Mouse (Mus musculus): ENCODE measurements around the gene Xpr1.

The Xpr1 gene

DNA sequence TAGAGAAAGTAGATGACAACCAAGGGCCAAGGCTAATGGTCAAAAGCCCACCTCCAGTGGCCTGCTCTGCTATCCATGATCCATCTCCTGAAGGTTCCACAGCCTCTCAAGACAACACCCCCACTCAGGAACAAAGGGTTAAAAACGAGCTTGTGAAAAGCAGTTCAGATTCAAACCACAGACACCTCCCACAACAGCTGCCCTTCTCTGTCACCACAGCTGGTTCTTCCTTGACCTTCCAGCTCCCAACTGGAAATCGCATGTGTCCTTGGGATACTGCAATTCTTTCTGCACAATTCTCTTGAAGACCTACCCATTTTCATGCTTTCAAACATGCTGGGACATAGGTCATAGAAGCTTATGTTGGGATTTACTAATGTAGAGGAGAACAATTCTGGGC is 73.2 kb downstream of the Xpr1 start:
- H3K9me3 ChIP-seq (ENCODE audit: low read length) = no peaks in the 10 kb centered on the region
- TF ChIP-seq NANOG (IDR thresholded peaks at IDR 0.05; ENCODE audit: borderline replicate concordance, low read length) = no peak
- no peak for TF ChIP-seq CTCF (conservative IDR thresholded peaks at IDR 0.05; ENCODE audit: low read length)
- TF ChIP-seq POU5F1 (IDR thresholded peaks at IDR 0.05; ENCODE audit: borderline replicate concordance, low read length) = no peak

DNA sequence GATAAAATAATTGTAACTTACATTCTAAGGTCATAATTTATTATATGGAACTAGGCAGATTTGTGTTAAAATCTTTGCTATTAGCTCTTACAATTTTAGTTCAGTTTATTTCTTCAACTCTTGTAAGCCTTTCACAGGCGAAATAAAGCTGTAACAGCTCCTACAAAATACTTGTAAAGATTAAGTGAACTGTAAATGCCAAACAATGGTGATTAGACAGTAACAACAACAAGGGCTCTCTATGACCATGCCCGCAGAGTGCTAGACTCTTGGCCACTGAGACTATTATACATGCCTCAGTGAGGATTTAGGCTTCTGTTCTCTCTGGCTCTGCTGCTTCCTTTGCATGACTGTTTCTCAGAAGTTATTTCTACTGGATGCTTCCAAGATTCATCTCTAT is 77.6 kb downstream of the Xpr1 start:
- H3K4me1 ChIP-seq (replicated peaks; ENCODE audit: low read depth, low read length) = no peaks in the 10 kb centered on the region
- no peaks in the 10 kb centered on the region for H3K27me3 ChIP-seq (ENCODE audit: insufficient read depth, low read length)
- H3K9me3 ChIP-seq (ENCODE audit: low read length) = no peaks in the 10 kb centered on the region
- no peaks in the 10 kb centered on the region for H3K36me3 ChIP-seq (ENCODE audit: insufficient read depth, low read length)
- H3K4me3 ChIP-seq (replicated peaks; ENCODE audit: low read length) = no peak overlapping the region
- TF ChIP-seq NANOG (IDR thresholded peaks at IDR 0.05; ENCODE audit: borderline replicate concordance, low read length) (no peak), CTCF (conservative IDR thresholded peaks at IDR 0.05; ENCODE audit: low read length) (no peak)

More for the DNA sequence above, 73.2 kb downstream of the Xpr1 start:
- H3K27me3 ChIP-seq (ENCODE audit: insufficient read depth, low read length) = no peaks in the 10 kb centered on the region
- no peak overlapping the region for H3K4me3 ChIP-seq (replicated peaks; ENCODE audit: low read length)
- H3K36me3 ChIP-seq (ENCODE audit: insufficient read depth, low read length) = no peaks in the 10 kb centered on the region
- H3K4me1 ChIP-seq (replicated peaks; ENCODE audit: low read depth, low read length) = 0 out of 2 replicates have a peak, but pooled peaks cover 3% of the 10 kb centered on the region

DNA sequence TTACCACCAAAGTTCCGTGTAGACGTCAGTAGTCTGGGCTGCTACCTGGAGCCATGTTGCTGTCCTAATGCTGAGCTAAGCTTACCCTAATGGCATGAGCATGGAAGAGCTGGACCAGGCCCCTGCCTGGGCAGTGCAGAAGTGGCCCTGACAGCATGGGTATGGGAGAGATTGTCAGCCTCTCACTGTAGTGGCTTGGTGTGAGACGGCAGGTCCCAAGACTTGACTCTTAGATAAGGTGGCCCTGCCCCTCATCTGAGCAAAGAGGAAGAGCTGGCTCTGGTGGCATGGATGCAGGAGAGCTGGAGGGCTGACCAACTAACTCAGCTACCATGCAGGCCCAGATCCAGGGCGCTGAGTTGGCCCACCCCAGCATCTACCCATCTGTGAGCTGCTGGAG is 79.9 kb downstream of the Xpr1 start:
- Histone ChIP-seq H3K36me3 (ENCODE audit: insufficient read depth, low read length) (no peaks in the 10 kb centered on the region), H3K27me3 (ENCODE audit: insufficient read depth, low read length) (no peaks in the 10 kb centered on the region), H3K4me3 (replicated peaks; ENCODE audit: low read length) (no peak overlapping the region), H3K4me1 (replicated peaks; ENCODE audit: low read depth, low read length) (no peaks in the 10 kb centered on the region), H3K9me3 (ENCODE audit: low read length) (no peaks in the 10 kb centered on the region)
- TF ChIP-seq NANOG (IDR thresholded peaks at IDR 0.05; ENCODE audit: borderline replicate concordance, low read length) (no peak), POU5F1 (IDR thresholded peaks at IDR 0.05; ENCODE audit: borderline replicate concordance, low read length) (no peak), CTCF (conservative IDR thresholded peaks at IDR 0.05; ENCODE audit: low read length) (no peak)

- no peak for TF ChIP-seq POU5F1 (IDR thresholded peaks at IDR 0.05; ENCODE audit: borderline replicate concordance, low read length)
- TF ChIP-seq CTCF (conservative IDR thresholded peaks at IDR 0.05; ENCODE audit: low read length) = no peak
- no peak for TF ChIP-seq NANOG (IDR thresholded peaks at IDR 0.05; ENCODE audit: borderline replicate concordance, low read length)
- no peak overlapping the region for H3K4me3 ChIP-seq (replicated peaks; ENCODE audit: low read length)
- no peaks in the 10 kb centered on the region for H3K9me3 ChIP-seq (ENCODE audit: low read length)
- no peaks in the 10 kb centered on the region for H3K36me3 ChIP-seq (ENCODE audit: insufficient read depth, low read length)
- no peaks in the 10 kb centered on the region for H3K4me1 ChIP-seq (replicated peaks; ENCODE audit: low read depth, low read length)
- no peaks in the 10 kb centered on the region for H3K27me3 ChIP-seq (ENCODE audit: insufficient read depth, low read length)
Measured at GRCm38 (mm10) chr1:155335963-155336362, 81.3 kb downstream of the Xpr1 start.

GRCm38 (mm10) chr1:155322183-155322582 is 95.0 kb downstream of the Xpr1 start:
- Histone ChIP-seq H3K9me3 (ENCODE audit: low read length) (no peaks in the 10 kb centered on the region), H3K4me3 (replicated peaks; ENCODE audit: low read length) (no peak overlapping the region), H3K36me3 (ENCODE audit: insufficient read depth, low read length) (no peaks in the 10 kb centered on the region), H3K27me3 (ENCODE audit: insufficient read depth, low read length) (no peaks in the 10 kb centered on the region), H3K4me1 (replicated peaks; ENCODE audit: low read depth, low read length) (no peaks in the 10 kb centered on the region)
- no peak for TF ChIP-seq CTCF (conservative IDR thresholded peaks at IDR 0.05; ENCODE audit: low read length)
- no peak for TF ChIP-seq POU5F1 (IDR thresholded peaks at IDR 0.05; ENCODE audit: borderline replicate concordance, low read length)
- TF ChIP-seq NANOG (IDR thresholded peaks at IDR 0.05; ENCODE audit: borderline replicate concordance, low read length) = no peak

GRCm38 (mm10) chr1:155320091-155320833 is 97.0 kb downstream of the Xpr1 start:
- TF ChIP-seq POU5F1 (IDR thresholded peaks at IDR 0.05; ENCODE audit: borderline replicate concordance, low read length) = no peak
- no peak for TF ChIP-seq NANOG (IDR thresholded peaks at IDR 0.05; ENCODE audit: borderline replicate concordance, low read length)
- TF ChIP-seq CTCF (conservative IDR thresholded peaks at IDR 0.05; ENCODE audit: low read length) = no peak
- no peaks in the 10 kb centered on the region for H3K27me3 ChIP-seq (ENCODE audit: insufficient read depth, low read length)
- no peak overlapping the region for H3K4me3 ChIP-seq (replicated peaks; ENCODE audit: low read length)
- no peaks in the 10 kb centered on the region for H3K36me3 ChIP-seq (ENCODE audit: insufficient read depth, low read length)
- H3K9me3 ChIP-seq (ENCODE audit: low read length) = no peaks in the 10 kb centered on the region
- H3K4me1 ChIP-seq (replicated peaks; ENCODE audit: low read depth, low read length) = no peaks in the 10 kb centered on the region

GRCm38 (mm10) chr1:155319513-155319912 is 97.7 kb downstream of the Xpr1 start:
- Histone ChIP-seq H3K4me3 (replicated peaks; ENCODE audit: low read length) (no peak overlapping the region), H3K9me3 (ENCODE audit: low read length) (no peaks in the 10 kb centered on the region), H3K27me3 (ENCODE audit: insufficient read depth, low read length) (no peaks in the 10 kb centered on the region), H3K36me3 (ENCODE audit: insufficient read depth, low read length) (no peaks in the 10 kb centered on the region), H3K4me1 (replicated peaks; ENCODE audit: low read depth, low read length) (no peaks in the 10 kb centered on the region)
- TF ChIP-seq POU5F1 (IDR thresholded peaks at IDR 0.05; ENCODE audit: borderline replicate concordance, low read length) (no peak), NANOG (IDR thresholded peaks at IDR 0.05; ENCODE audit: borderline replicate concordance, low read length) (no peak), CTCF (conservative IDR thresholded peaks at IDR 0.05; ENCODE audit: low read length) (no peak)

- H3K9me3 ChIP-seq (ENCODE audit: low read length) = no peaks in the 10 kb centered on the region
- H3K27me3 ChIP-seq (ENCODE audit: insufficient read depth, low read length) = no peaks in the 10 kb centered on the region
- peaks cover 8% of the 10 kb centered on the region; the same call in 1 of the 2 replicates for H3K4me1 ChIP-seq (replicated peaks; ENCODE audit: low read depth, low read length)
- H3K36me3 ChIP-seq (ENCODE audit: insufficient read depth, low read length) = no peaks in the 10 kb centered on the region
- TF ChIP-seq NANOG (IDR thresholded peaks at IDR 0.05; ENCODE audit: borderline replicate concordance, low read length) (no peak), POU5F1 (IDR thresholded peaks at IDR 0.05; ENCODE audit: borderline replicate concordance, low read length) (no peak), CTCF (conservative IDR thresholded peaks at IDR 0.05; ENCODE audit: low read length) (no peak)
- no peak overlapping the region for H3K4me3 ChIP-seq (replicated peaks; ENCODE audit: low read length)
Measured at GRCm38 (mm10) chr1:155311672-155312071, 105.5 kb downstream of the Xpr1 start.

GRCm38 (mm10) chr1:155306879-155307278 is 110.3 kb downstream of the Xpr1 start:
- no peak for TF ChIP-seq CTCF (conservative IDR thresholded peaks at IDR 0.05; ENCODE audit: low read length)
- TF ChIP-seq POU5F1 (IDR thresholded peaks at IDR 0.05; ENCODE audit: borderline replicate concordance, low read length) = no peak
- TF ChIP-seq NANOG (IDR thresholded peaks at IDR 0.05; ENCODE audit: borderline replicate concordance, low read length) = no peak
- no peaks in the 10 kb centered on the region for H3K36me3 ChIP-seq (ENCODE audit: insufficient read depth, low read length)
- H3K27me3 ChIP-seq (ENCODE audit: insufficient read depth, low read length) = no peaks in the 10 kb centered on the region
- peaks cover 11% of the 10 kb centered on the region; the same call in 1 of the 2 replicates for H3K4me1 ChIP-seq (replicated peaks; ENCODE audit: low read depth, low read length)
- H3K4me3 ChIP-seq (replicated peaks; ENCODE audit: low read length) = no peak overlapping the region
- no peaks in the 10 kb centered on the region for H3K9me3 ChIP-seq (ENCODE audit: low read length)
